Mouse (Mus musculus): ENCODE results near the gene Arfgap1. TPM values are rescaled to one million over a fixed set of nuclear protein-coding genes. Genes with fewer than 3 reads are reported as not detected.
A peak's percentile ranks its signal among the peaks of the same experiment; 100 is the strongest.

Arfgap1 gene
- polyA plus RNA-seq (2015; fragmentation: Nextera tagmentation; extraction: Ambion mirVana) = 143 and 156 TPM in 2 replicates

- peak within 1 kb of the TSS; percentile 83 for H3K27ac ChIP-seq
- no peaks in the 10 kb centered on the region for H3K27me3 ChIP-seq
- H3K36me3 ChIP-seq = peaks cover 40% of the 10 kb centered on the region
- WGBS = under 1% methylated on average over 57 of the region's 57 CpGs
- peak; percentile 89 for ATAC-seq (ENCODE audit: low FRiP score, low read depth)
- H3K9ac ChIP-seq = peak within 1 kb of the TSS; percentile 95
- peaks cover 23% of the 10 kb centered on the region for H3K4me1 ChIP-seq
- peak within 1 kb of the TSS; percentile 98 for H3K4me3 ChIP-seq
- H3K4me2 ChIP-seq (replicated peaks) = peak within 1 kb of the TSS; percentile 84
- no peaks in the 10 kb centered on the region for H3K9me3 ChIP-seq
These were observed at the start of gene Arfgap1 for GRCm38 (mm10) chr2:180967010-180967763. TSS of gene Arfgap1 (plus strand) at chr2:180967225.

- WGBS = under 1% methylated on average over 61 of the region's 61 CpGs
- Histone ChIP-seq H3K36me3 (peaks cover 32% of the 10 kb centered on the region), H3K4me1 (peaks cover 20% of the 10 kb centered on the region), H3K9ac (peak overlapping the region; percentile 99), H3K9me3 (no peaks in the 10 kb centered on the region), H3K4me3 (peak overlapping the region; percentile 100), H3K27me3 (no peaks in the 10 kb centered on the region), H3K4me2 (replicated peaks) (peak overlapping the region; percentile 78), H3K27ac (peak overlapping the region; percentile 39; the same call in 1 of the 2 replicates)
- peak; percentile 72 for ATAC-seq (ENCODE audit: low FRiP score, low read depth)
These were observed 46.9 kb upstream of the Arfgap1 start for GRCm38 (mm10) chr2:180919913-180920809.

- peak within 1 kb of the TSS; percentile 100 for H3K4me3 ChIP-seq
- WGBS = under 1% methylated on average over 48 of the region's 56 CpGs
- H3K4me1 ChIP-seq = peaks cover 18% of the 10 kb centered on the region
- H3K36me3 ChIP-seq = peaks cover 25% of the 10 kb centered on the region
- H3K27me3 ChIP-seq = no peaks in the 10 kb centered on the region
- no peaks in the 10 kb centered on the region for H3K9me3 ChIP-seq
- peak within 1 kb of the TSS; percentile 99 for H3K9ac ChIP-seq
- peak within 1 kb of the TSS; percentile 78 for H3K4me2 ChIP-seq (replicated peaks)
- peak within 1 kb of the TSS; percentile 39; the same call in 1 of the 2 replicates for H3K27ac ChIP-seq
- peak; percentile 96 for ATAC-seq (ENCODE audit: low FRiP score, low read depth)
These were observed 46.1 kb upstream of the Arfgap1 start, which contains the start of gene Ythdf1 for GRCm38 (mm10) chr2:180920810-180921400. TSS of gene Ythdf1 (minus strand) at chr2:180920949.

- Histone ChIP-seq H3K27me3 (no peaks in the 10 kb centered on the region), H3K9ac (no peak overlapping the region), H3K27ac (no peak overlapping the region), H3K4me1 (peaks cover 13% of the 10 kb centered on the region), H3K36me3 (peaks cover 11% of the 10 kb centered on the region), H3K4me3 (no peak overlapping the region), H3K4me2 (replicated peaks) (no peak overlapping the region), H3K9me3 (no peaks in the 10 kb centered on the region)
- ATAC-seq (ENCODE audit: low FRiP score, low read depth) = no peak
- 87% methylated on average over 6 of the region's 6 CpGs for WGBS
These were observed 44.3 kb upstream of the Arfgap1 start for GRCm38 (mm10) chr2:180922739-180923138.

GRCm38 (mm10) chr2:180925176-180925575 lies 41.8 kb upstream of the Arfgap1 start:
- Histone ChIP-seq H3K4me2 (replicated peaks) (no peak overlapping the region), H3K4me3 (no peak overlapping the region), H3K36me3 (no peaks in the 10 kb centered on the region), H3K4me1 (no peaks in the 10 kb centered on the region), H3K27ac (no peak overlapping the region), H3K9me3 (no peaks in the 10 kb centered on the region), H3K9ac (no peak overlapping the region), H3K27me3 (no peaks in the 10 kb centered on the region)
- ATAC-seq (ENCODE audit: low FRiP score, low read depth) = no peak
- WGBS = 4% methylated on average over 4 of the region's 4 CpGs

GRCm38 (mm10) chr2:180928723-180929122 lies 38.3 kb upstream of the Arfgap1 start, which contains the start of gene Birc7:
TSS of gene Birc7 (plus strand) at chr2:180929023.
- H3K4me1 ChIP-seq = no peaks in the 10 kb centered on the region
- WGBS = 64% methylated on average over 4 of the region's 4 CpGs
- 0 out of 2 replicates have a peak, but pooled peaks cover 2% of the 10 kb centered on the region for H3K27me3 ChIP-seq
- H3K36me3 ChIP-seq = no peaks in the 10 kb centered on the region
- H3K4me2 ChIP-seq (replicated peaks) = no peak within 1 kb of the TSS
- no peak within 1 kb of the TSS for H3K27ac ChIP-seq
- ATAC-seq (ENCODE audit: low FRiP score, low read depth) = no peak
- H3K4me3 ChIP-seq = no peak within 1 kb of the TSS
- H3K9me3 ChIP-seq = no peaks in the 10 kb centered on the region
- H3K9ac ChIP-seq = no peak within 1 kb of the TSS

GRCm38 (mm10) chr2:180932418-180932817 lies 34.6 kb upstream of the Arfgap1 start:
- H3K36me3 ChIP-seq = no peaks in the 10 kb centered on the region
- H3K9me3 ChIP-seq = no peaks in the 10 kb centered on the region
- no peak overlapping the region for H3K4me2 ChIP-seq (replicated peaks)
- H3K27me3 ChIP-seq = 0 out of 2 replicates have a peak, but pooled peaks cover 2% of the 10 kb centered on the region
- H3K4me1 ChIP-seq = no peaks in the 10 kb centered on the region
- H3K9ac ChIP-seq = no peak overlapping the region
- WGBS = 61% methylated on average over 1 of the region's 1 CpGs
- H3K27ac ChIP-seq = no peak overlapping the region
- no peak overlapping the region for H3K4me3 ChIP-seq
- ATAC-seq (ENCODE audit: low FRiP score, low read depth) = no peak

- no peak for ATAC-seq (ENCODE audit: low FRiP score, low read depth)
- Histone ChIP-seq H3K4me3 (no peak overlapping the region), H3K36me3 (no peaks in the 10 kb centered on the region), H3K9ac (no peak overlapping the region), H3K27me3 (0 out of 2 replicates have a peak, but pooled peaks cover 2% of the 10 kb centered on the region), H3K27ac (no peak overlapping the region), H3K4me2 (replicated peaks) (no peak overlapping the region), H3K9me3 (no peaks in the 10 kb centered on the region), H3K4me1 (no peaks in the 10 kb centered on the region)
These were observed 26.8 kb upstream of the Arfgap1 start for GRCm38 (mm10) chr2:180940187-180940586.

GRCm38 (mm10) chr2:180941869-180942268 lies 25.2 kb upstream of the Arfgap1 start:
- Histone ChIP-seq H3K36me3 (no peaks in the 10 kb centered on the region), H3K9ac (no peak overlapping the region), H3K9me3 (no peaks in the 10 kb centered on the region), H3K4me1 (no peaks in the 10 kb centered on the region), H3K4me2 (replicated peaks) (no peak overlapping the region), H3K4me3 (no peak overlapping the region), H3K27me3 (0 out of 2 replicates have a peak, but pooled peaks cover 2% of the 10 kb centered on the region), H3K27ac (no peak overlapping the region)
- ATAC-seq (ENCODE audit: low FRiP score, low read depth) = no peak

- no peak overlapping the region for H3K4me2 ChIP-seq (replicated peaks)
- no peaks in the 10 kb centered on the region for H3K9me3 ChIP-seq
- peaks cover 23% of the 10 kb centered on the region for H3K4me1 ChIP-seq
- no peak for ATAC-seq (ENCODE audit: low FRiP score, low read depth)
- peaks cover 23% of the 10 kb centered on the region for H3K27me3 ChIP-seq
- no peaks in the 10 kb centered on the region for H3K36me3 ChIP-seq
- H3K4me3 ChIP-seq = no peak overlapping the region
- no peak overlapping the region for H3K27ac ChIP-seq
- WGBS = 14% methylated on average over 1 of the region's 1 CpGs
- no peak overlapping the region for H3K9ac ChIP-seq
These were observed 17.1 kb upstream of the Arfgap1 start for GRCm38 (mm10) chr2:180949947-180950346.

- no peak overlapping the region for H3K4me3 ChIP-seq
- H3K4me1 ChIP-seq = peaks cover 27% of the 10 kb centered on the region
- H3K27me3 ChIP-seq = peaks cover 41% of the 10 kb centered on the region
- no peak for ATAC-seq (ENCODE audit: low FRiP score, low read depth)
- H3K9me3 ChIP-seq = no peaks in the 10 kb centered on the region
- no peak overlapping the region for H3K27ac ChIP-seq
- 14% methylated on average over 9 of the region's 9 CpGs for WGBS
- H3K36me3 ChIP-seq = no peaks in the 10 kb centered on the region
- H3K9ac ChIP-seq = 0 out of 2 replicates have a peak overlapping the region, but pooled peaks have one; percentile 4
- peak overlapping the region; percentile 91 for H3K4me2 ChIP-seq (replicated peaks)
These were observed 14.3 kb upstream of the Arfgap1 start for GRCm38 (mm10) chr2:180952731-180953171.

All from limb, embryonic 13.5 days (tissue).